ENCODE assay signal across 10 mouse cellular contexts in genomic region chr1:24107971-24108773, GRCm38 (mm10). TPM values are rescaled to one million over a fixed set of nuclear protein-coding genes. Genes with fewer than 3 reads are reported as not detected.
A peak's percentile ranks its signal among the peaks of the same experiment; 100 is the strongest.
DNase-seq lines count a peak whose midpoint lies in the region; ATAC-seq lines count a peak whose summit lies in the region.
"Had no signal": no experiment of that assay in that cellular context is flagged by ENCODE, and none has a peak within 500 bp of the region (broad histone marks: within the 10 kb centered on the region; RNA-seq: fewer than 3 reads in every experiment).

No protein-coding gene starts in this region.

- no peak for ATAC-seq in heart, embryonic 13.5 days (ENCODE audit: extremely low read depth, insufficient number of reproducible peaks, low FRiP score, low TSS enrichment)
- no peak for ATAC-seq in kidney, embryonic 14.5 days (ENCODE audit: low FRiP score, low TSS enrichment)
- ATAC-seq in midbrain, embryonic 12.5 days (ENCODE audit: low FRiP score, low read depth): no peak

- H3K27me3 ChIP-seq in heart, embryonic 13.5 days (replicated peaks): no peaks in the 10 kb centered on the region
- no peaks in the 10 kb centered on the region for H3K27me3 ChIP-seq in kidney, embryonic 14.5 days (ENCODE audit: control insufficient read depth, insufficient read depth, low read length)
- H3K27me3 ChIP-seq in midbrain, embryonic 12.5 days: no peaks in the 10 kb centered on the region; the same call in 1 of the 2 replicates
- H3K27me3 ChIP-seq: embryonic facial prominence, embryonic 12.5 days had no signal

- H3K4me2 ChIP-seq in heart, embryonic 13.5 days: peak overlapping the region; percentile 66
- H3K4me2 ChIP-seq in kidney, embryonic 14.5 days (replicated peaks; ENCODE audit: low read depth, low read length): peak overlapping the region; percentile 22
- 0 out of 2 replicates have a peak overlapping the region, but pooled peaks have one; percentile 2 for H3K4me2 ChIP-seq in midbrain, embryonic 12.5 days (replicated peaks)
- H3K4me2 ChIP-seq: embryonic facial prominence, embryonic 12.5 days had no signal

- no peaks in the 10 kb centered on the region for H3K36me3 ChIP-seq in heart, embryonic 13.5 days
- H3K36me3 ChIP-seq in kidney, embryonic 14.5 days (ENCODE audit: control insufficient read depth, insufficient read depth, low read length): no peaks in the 10 kb centered on the region
- H3K36me3 ChIP-seq in midbrain, embryonic 12.5 days: no peaks in the 10 kb centered on the region
- H3K36me3 ChIP-seq: embryonic facial prominence, embryonic 12.5 days had no signal

- 28% methylated on average over 10 of the region's 10 CpGs for WGBS in heart, embryonic 13.5 days
- 41% methylated on average over 10 of the region's 10 CpGs for WGBS in kidney, embryonic 14.5 days
- 57% methylated on average over 10 of the region's 10 CpGs for WGBS in midbrain, embryonic 12.5 days

- no peak overlapping the region for H3K9ac ChIP-seq in heart, embryonic 13.5 days
- H3K9ac ChIP-seq in kidney, embryonic 14.5 days (ENCODE audit: low read depth, low read length): no peak overlapping the region
- H3K9ac ChIP-seq in midbrain, embryonic 12.5 days (replicated peaks): no peak overlapping the region
- H3K9ac ChIP-seq: embryonic facial prominence, embryonic 12.5 days had no signal

- peak overlapping the region; percentile 31 for H3K4me3 ChIP-seq in heart, embryonic 13.5 days
- H3K4me3 ChIP-seq in kidney, embryonic 14.5 days (ENCODE audit: low read length): no peak overlapping the region
- no peak overlapping the region for H3K4me3 ChIP-seq in midbrain, embryonic 12.5 days
- H3K4me3 ChIP-seq: embryonic facial prominence, embryonic 12.5 days had no signal

- H3K27ac ChIP-seq in heart, embryonic 13.5 days (replicated peaks): peak overlapping the region; percentile 1; the same call in 1 of the 2 replicates
- H3K27ac ChIP-seq in kidney, embryonic 14.5 days (ENCODE audit: low read depth, low read length): no peak overlapping the region
- H3K27ac ChIP-seq in midbrain, embryonic 12.5 days (replicated peaks): peak overlapping the region; percentile 50; the same call in 1 of the 2 replicates
- H3K27ac ChIP-seq: embryonic facial prominence, embryonic 12.5 days had no signal

- no peaks in the 10 kb centered on the region for H3K9me3 ChIP-seq in heart, embryonic 13.5 days
- no peaks in the 10 kb centered on the region for H3K9me3 ChIP-seq in kidney, embryonic 14.5 days (ENCODE audit: control insufficient read depth, low read length)
- H3K9me3 ChIP-seq in midbrain, embryonic 12.5 days: no peaks in the 10 kb centered on the region
- H3K9me3 ChIP-seq: embryonic facial prominence, embryonic 12.5 days had no signal

- no peak for DNase-seq in heart, adult 11 months
- DNase-seq in NIH3T3 (ENCODE audit: low read depth): peak; percentile 66
- no peak for DNase-seq in MN1 (ENCODE audit: low spot score)
- no peak for DNase-seq in frontal cortex, adult 2 months (ENCODE audit: extremely low spot score in 1 of 2, low spot score in 1 of 2)
- DNase-seq in right cerebral cortex, adult 18-20 months: no peak
- DNase-seq: thymus, postnatal 14 days had no signal

- peaks cover 11% of the 10 kb centered on the region for H3K4me1 ChIP-seq in heart, embryonic 13.5 days
- H3K4me1 ChIP-seq in kidney, embryonic 14.5 days (ENCODE audit: control insufficient read depth, insufficient read depth, low read length): no peaks in the 10 kb centered on the region
- no peaks in the 10 kb centered on the region for H3K4me1 ChIP-seq in midbrain, embryonic 12.5 days
- H3K4me1 ChIP-seq: embryonic facial prominence, embryonic 12.5 days had no signal

RNA-seq across cellular contexts. Expression of gene Fam135a, which starts 8.0 kb away (rescaled TPM):
- 22.0 and 24.2 TPM in 2 replicates for polyA plus RNA-seq in heart, embryonic 13.5 days (2015; fragmentation: Nextera tagmentation; extraction: Ambion mirVana)
- 22.3 and 32.1 TPM in 2 replicates for polyA plus RNA-seq in kidney, embryonic 14.5 days (2014; fragmentation: Nextera tagmentation; extraction: Ambion mirVana)
- polyA plus RNA-seq in midbrain, embryonic 12.5 days (2016; fragmentation: Nextera tagmentation; extraction: Ambion mirVana): 49.4 and 51.1 TPM in 2 replicates
- polyA plus RNA-seq in frontal cortex, adult 2 months (2012; rRNA removed): 40.3 and 42.8 TPM in 2 replicates

Comparison
In these comparisons a context has a peak if more than half of its experiments do, and no peak if none do; other contexts are left out.
1. H3K4me2 ChIP-seq: peak in every context shown above with its lines; median percentile 66 in heart, embryonic 13.5 days; 22 in kidney, embryonic 14.5 days; 2 in midbrain, embryonic 12.5 days.